Comparison of ENCODE assay signal across 17 mouse cellular contexts in the genomic region with DNA sequence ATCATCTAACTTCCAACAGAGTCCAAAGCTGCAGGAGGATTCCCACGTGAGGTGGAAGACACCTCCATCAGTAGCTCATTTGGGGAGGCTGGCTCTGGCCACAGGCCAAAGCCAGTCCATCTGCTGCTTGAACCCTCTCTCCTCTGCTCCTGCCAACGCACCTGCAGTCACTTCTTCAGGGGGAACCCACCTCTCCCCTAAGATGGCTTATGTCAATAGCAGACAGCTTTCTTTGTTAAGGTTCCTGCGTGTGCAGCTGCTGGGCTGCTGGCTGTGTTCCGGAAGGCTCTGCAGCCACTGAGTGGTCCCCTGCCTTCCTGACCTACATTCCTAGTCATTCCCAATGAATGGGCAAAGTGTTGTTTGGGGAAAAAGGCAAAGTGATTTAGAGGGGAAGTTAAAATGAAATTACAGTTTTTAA. TPM values are rescaled to one million over a fixed set of nuclear protein-coding genes. Genes with fewer than 3 reads are reported as not detected.
DNase-seq lines count a peak whose midpoint lies in the region; ATAC-seq and TF ChIP-seq lines count a peak whose summit lies in the region.
"Had no signal": no experiment of that assay in that cellular context is flagged by ENCODE, and none has a peak within 500 bp of the region (broad histone marks: within the 10 kb centered on the region; RNA-seq: fewer than 3 reads in every experiment).

No protein-coding gene starts in this region.

- WGBS in midbrain, postnatal 0 days: 68% methylated on average over 4 of the region's 4 CpGs
- 70% methylated on average over 4 of the region's 4 CpGs for WGBS in midbrain, embryonic 13.5 days
- WGBS in heart, embryonic 11.5 days (ENCODE audit: insufficient replicate concordance): 83% methylated on average over 4 of the region's 4 CpGs

- H3K9ac ChIP-seq in midbrain, postnatal 0 days (replicated peaks; ENCODE audit: low read length, poor library complexity, severe bottlenecking): no peak overlapping the region
- H3K9ac ChIP-seq in midbrain, embryonic 13.5 days (replicated peaks): no peak overlapping the region
- no peak overlapping the region for H3K9ac ChIP-seq in heart, embryonic 11.5 days (ENCODE audit: low read depth, low read length)
- H3K9ac ChIP-seq: hindbrain, embryonic 12.5 days had no signal

- no peak overlapping the region for H3K4me3 ChIP-seq in midbrain, postnatal 0 days (ENCODE audit: low read depth, low read length)
- H3K4me3 ChIP-seq in midbrain, embryonic 13.5 days (replicated peaks): no peak overlapping the region
- no peak overlapping the region for H3K4me3 ChIP-seq in heart, embryonic 11.5 days (ENCODE audit: low read depth, low read length)
- H3K4me3 ChIP-seq: heart, adult 2 months; hindbrain, embryonic 12.5 days had no signal

- H3K36me3 ChIP-seq in midbrain, postnatal 0 days (ENCODE audit: insufficient read depth, low read length): peaks cover 18% of the 10 kb centered on the region
- peaks cover 35% of the 10 kb centered on the region for H3K36me3 ChIP-seq in midbrain, embryonic 13.5 days
- peaks cover 9% of the 10 kb centered on the region for H3K36me3 ChIP-seq in heart, embryonic 11.5 days (ENCODE audit: control insufficient read depth, insufficient read depth, low read length)

- H3K9me3 ChIP-seq in midbrain, postnatal 0 days (ENCODE audit: low read length): no peaks in the 10 kb centered on the region
- no peaks in the 10 kb centered on the region for H3K9me3 ChIP-seq in midbrain, embryonic 13.5 days
- H3K9me3 ChIP-seq in heart, embryonic 11.5 days (replicated peaks; ENCODE audit: control insufficient read depth, low read length): no peaks in the 10 kb centered on the region
- H3K9me3 ChIP-seq: hindbrain, embryonic 12.5 days had no signal

- H3K4me1 ChIP-seq in midbrain, postnatal 0 days (ENCODE audit: insufficient read depth, low read length): no peaks in the 10 kb centered on the region
- no peaks in the 10 kb centered on the region for H3K4me1 ChIP-seq in midbrain, embryonic 13.5 days (replicated peaks)
- H3K4me1 ChIP-seq in heart, embryonic 11.5 days (ENCODE audit: control insufficient read depth, insufficient read depth, low read length): no peaks in the 10 kb centered on the region
- H3K4me1 ChIP-seq: hindbrain, embryonic 12.5 days had no signal

- TF ChIP-seq CTCF in midbrain, postnatal 0 days (IDR thresholded peaks at IDR 0.05): no peak

- no peaks in the 10 kb centered on the region for H3K27me3 ChIP-seq in midbrain, postnatal 0 days (ENCODE audit: insufficient read depth, low read length)
- H3K27me3 ChIP-seq in midbrain, embryonic 13.5 days: no peaks in the 10 kb centered on the region
- H3K27me3 ChIP-seq in heart, embryonic 11.5 days (ENCODE audit: control insufficient read depth, insufficient read depth, low read length): no peaks in the 10 kb centered on the region
- H3K27me3 ChIP-seq: hindbrain, embryonic 12.5 days had no signal

- no peak overlapping the region for H3K4me2 ChIP-seq in midbrain, postnatal 0 days (ENCODE audit: low read depth, low read length, poor library complexity, severe bottlenecking)
- no peak overlapping the region for H3K4me2 ChIP-seq in midbrain, embryonic 13.5 days (replicated peaks)
- H3K4me2 ChIP-seq in heart, embryonic 11.5 days: no peak overlapping the region
- H3K4me2 ChIP-seq: hindbrain, embryonic 12.5 days had no signal

- no peak overlapping the region for H3K27ac ChIP-seq in midbrain, postnatal 0 days (ENCODE audit: low read depth, low read length)
- no peak overlapping the region for H3K27ac ChIP-seq in midbrain, embryonic 13.5 days
- no peak overlapping the region for H3K27ac ChIP-seq in heart, embryonic 11.5 days (ENCODE audit: low read depth, low read length)
- H3K27ac ChIP-seq: heart, adult 2 months; hindbrain, embryonic 12.5 days had no signal

- no peak for ATAC-seq in midbrain, postnatal 0 days (ENCODE audit: low FRiP score)
- no peak for ATAC-seq in midbrain, embryonic 13.5 days
- ATAC-seq in heart, embryonic 11.5 days (replicated peaks; ENCODE audit: insufficient number of reproducible peaks, low FRiP score, low TSS enrichment): no peak

- intact Hi-C loops in heart, postnatal 25 days (cut with DNase I): no loop called here

- peak; percentile 85 for DNase-seq in heart, adult 11 months
- DNase-seq in heart, postnatal 25 days (ENCODE audit: low spot score): no peak
- peak; percentile 58 for DNase-seq in midbrain, postnatal 0 days (ENCODE audit: low spot score)
- peak; percentile 79 to 89 for DNase-seq in cerebellum, postnatal 14 days
- peak; percentile 32 to 47 for DNase-seq in right cerebral cortex, postnatal 10 days (ENCODE audit: low spot score in 2 of 2)
- no peak for DNase-seq in adrenal gland, adult 18-20 months (ENCODE audit: low spot score in 2 of 2)
- DNase-seq: B cell, adult 2 months; embryo, embryonic 11 days; heart, adult 2 months; kidney, adult 11 months; kidney, postnatal 4 days; lung, adult 18-20 months had no signal

RNA-seq across cellular contexts. Expression of a gene that starts 18.3 kb away (rescaled TPM):
- under 1 TPM in 1 of 2 experiments, not detected in 1; 0.08 TPM for total RNA-seq in heart, postnatal 25 days (2021)
- 0.22 and 0.33 TPM in 2 replicates for total RNA-seq in midbrain, postnatal 0 days (2014; rRNA removed)
- polyA plus RNA-seq in midbrain, postnatal 0 days (2015; fragmentation: Nextera tagmentation; extraction: Ambion mirVana): not detected in 2 replicates
- polyA plus RNA-seq in midbrain, embryonic 13.5 days (2015; fragmentation: Nextera tagmentation; extraction: Ambion mirVana): 0.35 TPM in 2 replicates
- 0.11 and 0.25 TPM in 2 replicates for polyA plus RNA-seq in heart, embryonic 11.5 days (2014; fragmentation: Nextera tagmentation; extraction: Ambion mirVana)
- under 1 TPM; 0.13 to 0.22 TPM for total RNA-seq in adrenal gland, adult 18-20 months (2021)
- total RNA-seq: gastrocnemius, adult 18-20 months; heart, adult 2 months; megakaryocyte-erythroid progenitor cell, adult 5-6 weeks had no signal

RNA-seq across cellular contexts. Expression of a gene that starts 57.2 kb away (rescaled TPM):
- total RNA-seq in heart, postnatal 25 days (2021): 1 to 10 TPM; 2.2 to 2.7 TPM
- 13.2 and 13.5 TPM in 2 replicates for total RNA-seq in midbrain, postnatal 0 days (2014; rRNA removed)
- 5.6 and 6.2 TPM in 2 replicates for polyA plus RNA-seq in midbrain, postnatal 0 days (2015; fragmentation: Nextera tagmentation; extraction: Ambion mirVana)
- polyA plus RNA-seq in midbrain, embryonic 13.5 days (2015; fragmentation: Nextera tagmentation; extraction: Ambion mirVana): 8.2 and 8.8 TPM in 2 replicates
- 6.1 and 7.3 TPM in 2 replicates for polyA plus RNA-seq in heart, embryonic 11.5 days (2014; fragmentation: Nextera tagmentation; extraction: Ambion mirVana)
- total RNA-seq in adrenal gland, adult 18-20 months (2021): 1 to 10 TPM; 8.5 to 9.6 TPM

Comparison
In these comparisons a context has a peak if more than half of its experiments do, and no peak if none do; other contexts are left out.
1. DNase-seq: peak in heart, adult 11 months (single experiment), midbrain, postnatal 0 days (single experiment), cerebellum, postnatal 14 days (2 of 2) and right cerebral cortex, postnatal 10 days (2 of 2); none in heart, postnatal 25 days (single experiment) and adrenal gland, adult 18-20 months (0 of 2).